ENCODE assay signal across 7 mouse cellular contexts in the genomic region with DNA sequence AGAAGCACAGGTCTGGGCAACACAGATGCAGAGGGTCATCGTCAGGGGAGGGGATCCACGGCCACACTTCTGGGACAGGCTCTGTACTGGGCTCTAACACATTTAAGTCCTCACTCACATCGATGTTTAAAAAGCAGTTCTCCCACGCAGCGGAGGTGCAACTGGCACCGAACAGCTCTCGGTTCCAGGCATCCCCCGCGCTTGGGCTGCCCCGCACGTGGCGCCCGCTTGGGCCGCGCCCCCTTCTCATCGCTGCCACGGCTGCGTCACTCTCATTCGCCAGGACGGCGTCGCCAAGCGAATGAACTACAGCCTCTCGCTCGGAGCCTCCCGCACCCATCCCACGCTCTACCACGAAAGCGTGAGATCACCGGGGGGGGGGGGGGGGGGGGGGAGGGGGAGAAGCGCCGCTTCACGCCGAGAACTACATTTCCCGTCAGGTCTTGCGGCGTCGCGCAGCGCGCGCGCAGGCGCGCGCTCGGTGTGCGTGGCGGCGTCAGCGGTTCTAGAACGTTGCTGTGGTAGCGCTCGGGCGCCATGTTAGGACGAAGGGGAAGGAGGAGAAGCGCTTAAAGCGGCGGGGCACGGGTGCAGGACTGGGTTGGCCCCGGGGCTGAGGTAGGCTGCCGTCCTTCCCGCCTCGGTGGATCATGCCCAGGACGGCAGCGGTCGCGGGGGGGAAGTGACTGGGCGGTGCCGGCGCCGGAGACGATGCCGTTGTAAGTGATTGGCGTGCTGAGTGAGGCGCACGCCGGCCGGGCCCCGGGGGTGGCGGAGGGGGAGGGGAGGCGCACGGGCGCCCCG. TPM values are rescaled to one million over a fixed set of nuclear protein-coding genes. Genes with fewer than 3 reads are reported as not detected.
DNase-seq lines count a peak whose midpoint lies in the region; ATAC-seq lines count a peak whose summit lies in the region.

TSS of gene Papola (plus strand) at position 499 of the 804 bp plus-strand sequence.

- under 1% methylated on average over 76 of the region's 85 CpGs for WGBS in intestine, embryonic 15.5 days
- WGBS in midbrain, embryonic 10.5 days: under 1% methylated on average over 64 of the region's 85 CpGs

- intact Hi-C loops in gastrocnemius, postnatal 36 days (cut with DNase I): loop anchor here (5.0 kb wide), 1 partner anchor 97 kb away; the partner anchor contains the start of gene Atg2b
- intact Hi-C loops in left cerebral cortex, postnatal 25 days (cut with DNase I): loop anchor here (5.0 kb wide), 1 partner anchor 97 kb away; the partner anchor contains the start of gene Atg2b

- H3K4me3 ChIP-seq in intestine, embryonic 15.5 days (replicated peaks): peak within 1 kb of the TSS; percentile 90
- peak within 1 kb of the TSS; percentile 85 for H3K4me3 ChIP-seq in midbrain, embryonic 10.5 days

- peak; percentile 93 for DNase-seq in adrenal gland, adult 2 months
- DNase-seq in embryo, embryonic 11.5 days (ENCODE audit: low read depth, low spot score): peak; percentile 87
- peak; percentile 81 to 82 for DNase-seq in gastrocnemius, postnatal 36 days
- DNase-seq in left cerebral cortex, postnatal 25 days (ENCODE audit: low spot score in 2 of 2): peak; percentile 89 to 93
- DNase-seq in midbrain, embryonic 10.5 days (ENCODE audit: low spot score): peak; percentile 93
- peak; percentile 90 for DNase-seq in right cerebral cortex, postnatal 4 days

- H3K4me1 ChIP-seq in intestine, embryonic 15.5 days (replicated peaks): peaks cover 2% of the 10 kb centered on the region; the same call in 1 of the 2 replicates
- peaks cover 21% of the 10 kb centered on the region for H3K4me1 ChIP-seq in midbrain, embryonic 10.5 days

- peak within 1 kb of the TSS; percentile 96 for H3K27ac ChIP-seq in intestine, embryonic 15.5 days
- peak within 1 kb of the TSS; percentile 95 for H3K27ac ChIP-seq in midbrain, embryonic 10.5 days (replicated peaks)

- peak; percentile 95 for ATAC-seq in intestine, embryonic 15.5 days

- H3K9me3 ChIP-seq in intestine, embryonic 15.5 days: no peaks in the 10 kb centered on the region
- peaks cover 3% of the 10 kb centered on the region; the same call in 1 of the 2 replicates for H3K9me3 ChIP-seq in midbrain, embryonic 10.5 days (replicated peaks)

- H3K9ac ChIP-seq in intestine, embryonic 15.5 days: peak within 1 kb of the TSS; percentile 91

- no peaks in the 10 kb centered on the region for H3K27me3 ChIP-seq in intestine, embryonic 15.5 days (replicated peaks)
- H3K27me3 ChIP-seq in midbrain, embryonic 10.5 days (ENCODE audit: low read depth, poor library complexity, severe bottlenecking): no peaks in the 10 kb centered on the region

- H3K4me2 ChIP-seq in intestine, embryonic 15.5 days (replicated peaks): peak within 1 kb of the TSS; percentile 83

- no peaks in the 10 kb centered on the region for H3K36me3 ChIP-seq in intestine, embryonic 15.5 days
- H3K36me3 ChIP-seq in midbrain, embryonic 10.5 days: peaks cover 35% of the 10 kb centered on the region

RNA-seq across cellular contexts. Expression of gene Papola, which starts in this region (rescaled TPM):
- 100 to 1,000 TPM; 227 to 228 TPM for total RNA-seq in adrenal gland, adult 2 months (2021)
- 19.4 and 28.7 TPM in 2 replicates for polyA plus RNA-seq in adrenal gland, adult 2 months (2012; rRNA removed)
- 10 to 100 TPM; 61.5 to 69.4 TPM for total RNA-seq in gastrocnemius, postnatal 36 days (2021)
- polyA plus RNA-seq in intestine, embryonic 15.5 days (2015; fragmentation: Nextera tagmentation; extraction: Ambion mirVana): 189 and 225 TPM in 2 replicates
- 100 to 1,000 TPM; 141 to 159 TPM for total RNA-seq in left cerebral cortex, postnatal 25 days (2021)
- 296 and 299 TPM in 2 replicates for polyA plus RNA-seq in midbrain, embryonic 10.5 days (2016; fragmentation: Nextera tagmentation; extraction: Ambion mirVana)

Comparison
In these comparisons a context has a peak if more than half of its experiments do, and no peak if none do; other contexts are left out.
1. Peak in every context shown above with its lines: DNase-seq, ATAC-seq, H3K4me3 ChIP-seq and H3K27ac ChIP-seq.